Mouse (Mus musculus): ENCODE data around the gene Kcnh4.

- no peak for TF ChIP-seq POLR2A (IDR thresholded peaks at IDR 0.05; ENCODE audit: low read depth, low read length)
- TF ChIP-seq CTCF (IDR thresholded peaks at IDR 0.05; ENCODE audit: extremely low read depth, insufficient read depth, insufficient read length, insufficient replicate concordance), result peak; percentile 88; the same call in 1 of the 2 replicates
These were observed 64.8 kb downstream of the Kcnh4 start for GRCm38 (mm10) chr11:100694926-100695325.

Measured in spleen, adult 2 months (tissue).